Mouse (Mus musculus) CD4-positive, CD25-positive, alpha-beta regulatory T cell, adult 4 months (primary cell): ENCODE results near the gene 9030612E09Rik. TPM values are rescaled to one million over a fixed set of nuclear protein-coding genes. Genes with fewer than 3 reads are reported as not detected.

ENCODE experiments used
- ATAC-seq: one replicate; pipeline ENCODE4 v1.8.0; 2017
- polyA plus RNA-seq, 2 experiments: library from polyadenylated mRNA; unstranded; fragments of 100-300 nt; shearing (Covaris generic); gene quantifications; one replicate each; pipeline ENCODE4 v1.2.1; 2017

The 9030612E09Rik gene
- not detected for polyA plus RNA-seq

- ATAC-seq, result no peak
These were observed at the start of gene 9030612E09Rik, which contains the start of gene Sobp for GRCm38 (mm10) chr10:43174326-43175155. TSS of gene 9030612E09Rik (plus strand) at chr10:43174704. TSS of gene Sobp (minus strand) at chr10:43174530.

GRCm38 (mm10) chr10:43128750-43129149 lies 45.8 kb upstream of the 9030612E09Rik start:
- ATAC-seq, result no peak

- no peak for ATAC-seq
These were observed 40.5 kb upstream of the 9030612E09Rik start for GRCm38 (mm10) chr10:43134027-43134426.

GRCm38 (mm10) chr10:43143173-43143572 lies 31.3 kb upstream of the 9030612E09Rik start:
- ATAC-seq, result no peak

GRCm38 (mm10) chr10:43148456-43148855 lies 26.0 kb upstream of the 9030612E09Rik start:
- ATAC-seq, result no peak

- no peak for ATAC-seq
These were observed 21.9 kb upstream of the 9030612E09Rik start for GRCm38 (mm10) chr10:43152643-43153042.

GRCm38 (mm10) chr10:43155046-43155560 lies 19.4 kb upstream of the 9030612E09Rik start:
- no peak for ATAC-seq

GRCm38 (mm10) chr10:43158917-43159316 lies 15.6 kb upstream of the 9030612E09Rik start:
- ATAC-seq, result no peak

- ATAC-seq, result no peak
These were observed 15.2 kb upstream of the 9030612E09Rik start for GRCm38 (mm10) chr10:43159333-43159732.

- ATAC-seq, result no peak
These were observed 12.2 kb upstream of the 9030612E09Rik start for GRCm38 (mm10) chr10:43162318-43162717.

GRCm38 (mm10) chr10:43164406-43164805 lies 10.1 kb upstream of the 9030612E09Rik start:
- ATAC-seq, result no peak

- ATAC-seq, result no peak
These were observed 8.4 kb upstream of the 9030612E09Rik start for GRCm38 (mm10) chr10:43166146-43166545.

- ATAC-seq, result no peak
These were observed 7.7 kb upstream of the 9030612E09Rik start for GRCm38 (mm10) chr10:43166817-43167216.

GRCm38 (mm10) chr10:43168847-43169246 lies 5.7 kb upstream of the 9030612E09Rik start:
- ATAC-seq, result no peak

GRCm38 (mm10) chr10:43171106-43171505 lies 3.4 kb upstream of the 9030612E09Rik start:
- ATAC-seq, result no peak

GRCm38 (mm10) chr10:43172066-43172465 lies 2.4 kb upstream of the 9030612E09Rik start:
- ATAC-seq, result no peak

GRCm38 (mm10) chr10:43172554-43172953 lies 1.9 kb upstream of the 9030612E09Rik start:
- no peak for ATAC-seq

- no peak for ATAC-seq
These were observed 1.2 kb upstream of the 9030612E09Rik start for GRCm38 (mm10) chr10:43173141-43173827.

GRCm38 (mm10) chr10:43173828-43174325 lies 627 bp upstream of the 9030612E09Rik start:
- no peak for ATAC-seq

GRCm38 (mm10) chr10:43175156-43175601 lies 675 bp downstream of the 9030612E09Rik start:
- ATAC-seq, result no peak

GRCm38 (mm10) chr10:43180313-43180912 lies 5.9 kb downstream of the 9030612E09Rik start:
- no peak for ATAC-seq

- no peak for ATAC-seq
These were observed 25.7 kb downstream of the 9030612E09Rik start for GRCm38 (mm10) chr10:43200206-43200605.

- no peak for ATAC-seq
These were observed 29.4 kb downstream of the 9030612E09Rik start for GRCm38 (mm10) chr10:43203865-43204264.
